Mouse (Mus musculus) kidney, adult 2 months (tissue): ENCODE measurements around the gene Ank. TPM values are rescaled to one million over a fixed set of nuclear protein-coding genes. Genes with fewer than 3 reads are reported as not detected.

Experiments
- DNase-seq: peaks from one replicate; pipeline ENCODE4 v3.0.0; 2021
- H3K27ac ChIP-seq: fragments of 200-500 bp; 2 replicates; pipeline ENCODE4 v1.5.1; 2012; ENCODE audit warnings: low read depth, low read length, control low read depth, inconsistent platforms; ENCODE audit not compliant: insufficient read depth
- H3K27me3 ChIP-seq: fragments of 200-500 bp; replicated peaks from 2 replicates; pipeline ENCODE4 v1.6.1; 2012; ENCODE audit warnings: mild to moderate bottlenecking, moderate library complexity, low read length, inconsistent platforms; ENCODE audit not compliant: control insufficient read depth, insufficient read depth
- H3K36me3 ChIP-seq: fragments of 200-500 bp; 2 replicates; pipeline ENCODE4 v1.6.1; 2012; ENCODE audit warnings: mild to moderate bottlenecking, moderate library complexity, low read length, inconsistent platforms; ENCODE audit not compliant: control insufficient read depth, insufficient read depth
- H3K4me1 ChIP-seq: fragments of 200-500 bp; 2 replicates; pipeline ENCODE4 v1.6.1; 2011; ENCODE audit warnings: low read length; ENCODE audit not compliant: control insufficient read depth, insufficient read depth
- H3K4me3 ChIP-seq: fragments of 200-500 bp; 2 replicates; pipeline ENCODE4 v1.5.1; 2011; ENCODE audit warnings: mild to moderate bottlenecking, low read depth, low read length, control low read depth; ENCODE audit not compliant: insufficient read depth
- CTCF ChIP-seq: fragments of 200-500 bp; conservative IDR thresholded peaks from 2 replicates; pipeline ENCODE4 v1.5.1; 2011; ENCODE audit warnings: low read depth, mild to moderate bottlenecking, control low read depth, low read length, moderate library complexity, mixed read lengths; ENCODE audit not compliant: insufficient read depth, insufficient read length
- POLR2A ChIP-seq: fragments of 200-500 bp; IDR thresholded peaks from one replicate; pipeline ENCODE4 v1.6.1; 2011; ENCODE audit warnings: low read depth, low read length, control low read depth
- WGBS: fragments of 180-500 bp; shearing (Covaris S2); methylation state at CpG from one replicate; pipeline ENCODE4 v1.1.7; 2018; 5-methylcytosine and 5-hydroxymethylcytosine counted together
- polyA plus RNA-seq: library from polyadenylated mRNA; depleted of rRNA; stranded (reverse); fragments of >200 nt; gene quantifications from 2 replicates; pipeline ENCODE4 v1.2.3, GENCODE M21; 2012

Ank gene
- polyA plus RNA-seq, 1 experiment = 18.6 TPM

- Histone ChIP-seq H3K4me1 (no peaks in the 10 kb centered on the region), H3K4me3 (no peak overlapping the region), H3K27ac (no peak overlapping the region), H3K27me3 (no peaks in the 10 kb centered on the region), H3K36me3 (no peaks in the 10 kb centered on the region)
- DNase-seq = no peak
- no peak for TF ChIP-seq POLR2A
- no peak for TF ChIP-seq CTCF
- WGBS = 90% methylated on average over 14 of the region's 14 CpGs
Measured at GRCm38 (mm10) chr15:27564106-27565100, 97.9 kb downstream of the Ank start.

GRCm38 (mm10) chr15:27565626-27566185 lies 99.2 kb downstream of the Ank start:
- no peak for TF ChIP-seq POLR2A
- TF ChIP-seq CTCF = no peak
- WGBS = 86% methylated on average over 10 of the region's 10 CpGs
- H3K4me1 ChIP-seq = no peaks in the 10 kb centered on the region
- no peak for DNase-seq
- no peaks in the 10 kb centered on the region for H3K36me3 ChIP-seq
- no peak overlapping the region for H3K27ac ChIP-seq
- H3K4me3 ChIP-seq = no peak overlapping the region
- no peaks in the 10 kb centered on the region for H3K27me3 ChIP-seq

GRCm38 (mm10) chr15:27567356-27567755 lies 100.9 kb downstream of the Ank start:
- Histone ChIP-seq H3K27me3 (no peaks in the 10 kb centered on the region), H3K27ac (no peak overlapping the region), H3K36me3 (no peaks in the 10 kb centered on the region), H3K4me3 (no peak overlapping the region), H3K4me1 (no peaks in the 10 kb centered on the region)
- DNase-seq = no peak
- WGBS = 90% methylated on average over 16 of the region's 16 CpGs
- no peak for TF ChIP-seq CTCF
- no peak for TF ChIP-seq POLR2A

GRCm38 (mm10) chr15:27568371-27568770 lies 101.9 kb downstream of the Ank start:
- WGBS = 91% methylated on average over 6 of the region's 6 CpGs
- DNase-seq = no peak
- TF ChIP-seq CTCF (no peak), POLR2A (no peak)
- H3K27ac ChIP-seq = no peak overlapping the region
- H3K36me3 ChIP-seq = no peaks in the 10 kb centered on the region
- no peaks in the 10 kb centered on the region for H3K27me3 ChIP-seq
- no peak overlapping the region for H3K4me3 ChIP-seq
- H3K4me1 ChIP-seq = no peaks in the 10 kb centered on the region

- no peaks in the 10 kb centered on the region for H3K4me1 ChIP-seq
- no peaks in the 10 kb centered on the region for H3K36me3 ChIP-seq
- no peak for TF ChIP-seq CTCF
- no peak for TF ChIP-seq POLR2A
- no peak overlapping the region for H3K27ac ChIP-seq
- no peaks in the 10 kb centered on the region for H3K27me3 ChIP-seq
- H3K4me3 ChIP-seq = no peak overlapping the region
- 89% methylated on average over 2 of the region's 2 CpGs for WGBS
- no peak for DNase-seq
Measured at GRCm38 (mm10) chr15:27569924-27570323, 103.4 kb downstream of the Ank start.

GRCm38 (mm10) chr15:27570385-27570784 lies 103.9 kb downstream of the Ank start:
- DNase-seq = no peak
- H3K27me3 ChIP-seq = no peaks in the 10 kb centered on the region
- 95% methylated on average over 4 of the region's 4 CpGs for WGBS
- no peaks in the 10 kb centered on the region for H3K36me3 ChIP-seq
- H3K4me1 ChIP-seq = no peaks in the 10 kb centered on the region
- no peak overlapping the region for H3K27ac ChIP-seq
- TF ChIP-seq POLR2A = no peak
- no peak for TF ChIP-seq CTCF
- H3K4me3 ChIP-seq = no peak overlapping the region

GRCm38 (mm10) chr15:27571179-27571578 lies 104.7 kb downstream of the Ank start:
- Histone ChIP-seq H3K27ac (no peak overlapping the region), H3K4me3 (no peak overlapping the region), H3K36me3 (no peaks in the 10 kb centered on the region), H3K4me1 (no peaks in the 10 kb centered on the region), H3K27me3 (no peaks in the 10 kb centered on the region)
- no peak for TF ChIP-seq POLR2A
- TF ChIP-seq CTCF = no peak
- peak; percentile 17 for DNase-seq
- 90% methylated on average over 8 of the region's 8 CpGs for WGBS
